Mouse (Mus musculus) liver, postnatal 0 days (tissue): ENCODE measurements around the gene Acaa1b.

Source experiments
- CTCF ChIP-seq: sonication (generic); IDR thresholded peaks from 2 replicates; pipeline ENCODE4 v1.5.1; 2016; ENCODE audit warnings: antibody characterized with exemption, low read depth
- EP300 ChIP-seq: IDR thresholded peaks from 2 replicates; pipeline ENCODE4 v1.6.1; 2016; ENCODE audit warnings: antibody characterized with exemption, low read depth, mild to moderate bottlenecking

GRCm38 (mm10) chr9:119146098-119146770 lies 10.7 kb downstream of the Acaa1b start:
- TF ChIP-seq CTCF, result no peak
- TF ChIP-seq EP300, result no peak
